Mouse (Mus musculus): Measurements from ENCODE around the gene Tnfrsf8. TPM values are rescaled to one million over a fixed set of nuclear protein-coding genes. Genes with fewer than 3 reads are reported as not detected.
"Not testable (repeated sequence)": the region's sequence is repeated elsewhere in the genome, so short reads cannot be mapped to it uniquely, and the experiment has no call there.

The Tnfrsf8 gene
- total RNA-seq, 1 experiment: 5.1 TPM

DNA sequence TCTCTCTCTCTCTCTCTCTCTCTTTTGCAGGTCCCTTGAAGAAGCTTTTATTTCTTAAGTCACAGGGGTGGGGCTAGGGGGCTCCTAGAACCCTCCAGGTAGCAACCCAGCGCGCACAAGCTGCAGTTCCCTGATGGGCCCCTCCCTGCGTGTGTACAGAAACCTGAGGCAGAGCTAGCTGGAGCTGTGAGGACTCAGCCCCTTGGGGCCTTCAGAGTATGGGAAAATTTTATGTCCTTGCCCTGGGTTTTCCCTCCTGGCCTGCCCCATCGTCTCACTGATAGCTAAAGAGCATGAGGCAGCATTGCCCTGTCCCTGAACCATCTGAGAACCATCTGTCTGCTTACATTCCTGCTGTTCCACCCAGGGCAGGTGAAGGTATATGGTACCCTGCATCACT lies 8.5 kb downstream of the Tnfrsf8 start:
- H3K27ac ChIP-seq (ENCODE audit: insufficient read depth, low read depth, low read length, poor library complexity, severe bottlenecking): peak overlapping the region; percentile 70; the same call in 1 of the 2 replicates
- no peak for TF ChIP-seq CHD2 (IDR thresholded peaks at IDR 0.05; ENCODE audit: low read depth, low read length)
- no peak for TF ChIP-seq MAFK (IDR thresholded peaks at IDR 0.05; ENCODE audit: insufficient read depth, low read depth, low read length)
- no peak for TF ChIP-seq ZNF384 (IDR thresholded peaks at IDR 0.05; ENCODE audit: low read depth, low read length)
- no peak for TF ChIP-seq HCFC1 (IDR thresholded peaks at IDR 0.05; ENCODE audit: borderline replicate concordance, insufficient read depth, low read length)
- TF ChIP-seq ZC3H11A (IDR thresholded peaks at IDR 0.05; ENCODE audit: borderline replicate concordance, low read depth, low read length): no peak

DNA sequence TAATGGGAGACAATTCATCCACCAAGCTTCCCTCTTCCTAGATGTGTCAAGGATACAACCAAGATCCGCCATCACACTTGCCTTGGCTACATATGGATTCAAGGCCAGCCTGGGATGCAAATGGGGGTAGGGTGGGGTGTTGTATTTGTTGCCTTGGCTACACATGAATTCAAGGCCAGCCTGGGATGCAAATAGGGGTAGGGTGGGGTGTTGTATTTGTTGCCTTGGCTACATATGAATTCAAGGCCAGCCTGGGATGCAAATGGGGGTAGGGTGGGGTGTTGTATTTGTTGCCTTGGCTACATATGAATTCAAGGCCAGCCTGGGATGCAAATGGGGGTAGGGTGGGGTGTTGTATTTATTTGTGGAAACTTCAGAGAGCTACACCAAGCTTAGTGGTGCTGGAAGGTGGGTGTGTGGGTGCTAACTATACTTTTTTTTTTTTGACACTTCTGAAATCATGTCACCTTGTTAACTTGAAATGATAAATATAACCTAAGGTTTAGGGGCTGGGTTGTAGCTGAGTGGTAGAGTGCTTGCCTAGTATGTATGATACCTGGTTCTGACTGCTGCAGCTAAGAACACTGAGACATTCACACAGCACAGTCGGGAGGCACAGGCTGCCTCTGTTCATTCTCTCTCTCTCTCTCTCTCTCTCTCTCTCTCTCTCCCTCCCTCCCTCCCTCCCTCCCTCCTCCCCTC lies 9.2 kb downstream of the Tnfrsf8 start:
- DNase-seq (ENCODE audit: low read depth, low spot score): peak; percentile 62
- not testable (repeated sequence) for H3K9ac ChIP-seq (ENCODE audit: insufficient read depth, low read depth, low read length, poor library complexity, severe bottlenecking); H3K9me3 ChIP-seq (ENCODE audit: control insufficient read depth, insufficient read depth, low read depth, low read length); H3K4me3 ChIP-seq (ENCODE audit: insufficient read depth in 1 of 2, low read depth in 1 of 2, low read length in 2 of 2, poor library complexity in 1 of 2, severe bottlenecking in 1 of 2); H3K4me1 ChIP-seq (ENCODE audit: control insufficient read depth in 2 of 2, insufficient read depth in 2 of 2, low read length in 2 of 2, poor library complexity in 1 of 2); H3K36me3 ChIP-seq (ENCODE audit: control insufficient read depth, insufficient read depth, low read length, poor library complexity, severe bottlenecking)
- in situ Hi-C loops (cut with MboI; ENCODE audit: low sequenced_read_pairs in 2 of 2, unreplicated experiment in 2 of 2): loop anchor here (25.0 kb wide), 1 partner anchor 181 kb away; no protein-coding TSS in a partner anchor
- H3K27ac ChIP-seq (ENCODE audit: insufficient read depth, low read depth, low read length, poor library complexity, severe bottlenecking): peak overlapping the region; percentile 70

More for the DNA sequence above, 8.5 kb downstream of the Tnfrsf8 start:
- in situ Hi-C loops (cut with MboI; ENCODE audit: low sequenced_read_pairs in 2 of 2, unreplicated experiment in 2 of 2): loop anchor here (25.0 kb wide), 1 partner anchor 181 kb away; no protein-coding TSS in a partner anchor
- no peaks in the 10 kb centered on the region for H3K9me3 ChIP-seq (ENCODE audit: control insufficient read depth, insufficient read depth, low read depth, low read length)
- no peak overlapping the region for H3K9ac ChIP-seq (ENCODE audit: insufficient read depth, low read depth, low read length, poor library complexity, severe bottlenecking)
- H3K4me1 ChIP-seq (ENCODE audit: control insufficient read depth in 2 of 2, insufficient read depth in 2 of 2, low read length in 2 of 2, poor library complexity in 1 of 2): peaks cover 4 to 5% of the 10 kb centered on the region in 2 experiments; a peak in 3 of 4 replicates
- H3K36me3 ChIP-seq (ENCODE audit: control insufficient read depth, insufficient read depth, low read length, poor library complexity, severe bottlenecking): no peaks in the 10 kb centered on the region
- no peak for DNase-seq (ENCODE audit: low read depth, low spot score)
- 0 out of 4 replicates have a peak overlapping the region, but pooled peaks of 1 of the 2 experiments have one; percentile 1 for H3K4me3 ChIP-seq (ENCODE audit: insufficient read depth in 1 of 2, low read depth in 1 of 2, low read length in 2 of 2, poor library complexity in 1 of 2, severe bottlenecking in 1 of 2)

DNA sequence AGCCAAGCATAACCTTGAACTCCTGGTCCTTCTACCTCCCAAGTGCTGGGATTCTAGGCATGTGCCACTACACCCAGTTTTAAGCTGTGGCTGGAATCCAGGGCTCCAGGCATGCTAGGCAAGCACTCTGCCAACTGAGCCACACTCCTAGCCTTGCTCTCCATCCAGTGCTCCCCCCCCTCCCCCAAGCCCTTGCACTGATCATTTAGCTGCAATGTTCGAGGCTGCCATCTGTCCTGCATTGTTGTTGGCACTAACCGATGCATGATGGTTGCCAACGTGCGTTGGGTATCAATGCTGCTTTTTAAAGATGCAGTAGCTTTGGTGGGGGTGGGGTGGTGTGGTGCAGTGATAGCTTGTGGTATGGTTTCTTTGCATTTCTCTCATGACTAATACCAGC lies 10.9 kb downstream of the Tnfrsf8 start:
- no peak overlapping the region for H3K9ac ChIP-seq (ENCODE audit: insufficient read depth, low read depth, low read length, poor library complexity, severe bottlenecking)
- no peak overlapping the region for H3K4me3 ChIP-seq (ENCODE audit: insufficient read depth in 1 of 2, low read depth in 1 of 2, low read length in 2 of 2, poor library complexity in 1 of 2, severe bottlenecking in 1 of 2)
- TF ChIP-seq ZNF384 (IDR thresholded peaks at IDR 0.05; ENCODE audit: low read depth, low read length) (no peak), CHD2 (IDR thresholded peaks at IDR 0.05; ENCODE audit: low read depth, low read length) (no peak), HCFC1 (IDR thresholded peaks at IDR 0.05; ENCODE audit: borderline replicate concordance, insufficient read depth, low read length) (no peak), ZC3H11A (IDR thresholded peaks at IDR 0.05; ENCODE audit: borderline replicate concordance, low read depth, low read length) (no peak), MAFK (IDR thresholded peaks at IDR 0.05; ENCODE audit: insufficient read depth, low read depth, low read length) (no peak)
- H3K9me3 ChIP-seq (ENCODE audit: control insufficient read depth, insufficient read depth, low read depth, low read length): no peaks in the 10 kb centered on the region
- in situ Hi-C loops (cut with MboI; ENCODE audit: low sequenced_read_pairs in 2 of 2, unreplicated experiment in 2 of 2): loop anchor here (25.0 kb wide), 1 partner anchor 183 kb away; no protein-coding TSS in a partner anchor
- no peak overlapping the region for H3K27ac ChIP-seq (ENCODE audit: insufficient read depth, low read depth, low read length, poor library complexity, severe bottlenecking)
- H3K36me3 ChIP-seq (ENCODE audit: control insufficient read depth, insufficient read depth, low read length, poor library complexity, severe bottlenecking): no peaks in the 10 kb centered on the region
- DNase-seq (ENCODE audit: low read depth, low spot score): no peak
- peaks cover 4 to 9% of the 10 kb centered on the region in 2 experiments; a peak in 3 of 4 replicates for H3K4me1 ChIP-seq (ENCODE audit: control insufficient read depth in 2 of 2, insufficient read depth in 2 of 2, low read length in 2 of 2, poor library complexity in 1 of 2)

DNA sequence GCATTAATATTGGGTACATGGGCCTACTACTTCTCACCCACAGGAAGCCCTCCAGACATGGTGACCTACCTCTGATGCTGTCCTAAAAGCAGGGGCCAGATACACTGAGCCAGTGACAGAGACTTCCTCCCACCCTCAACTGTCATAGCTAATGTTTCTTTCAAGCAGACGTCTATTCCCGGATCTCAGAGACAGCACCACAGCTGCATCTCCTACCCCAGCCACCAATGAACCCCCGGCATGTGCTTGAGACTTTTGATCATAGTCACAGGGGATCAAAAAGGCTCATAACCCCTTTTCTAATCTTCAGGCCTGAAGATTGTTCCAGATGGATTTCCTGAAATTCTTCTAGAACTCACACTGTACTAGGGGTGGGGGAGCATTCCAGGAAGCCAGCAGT lies 12.9 kb downstream of the Tnfrsf8 start:
- in situ Hi-C loops (cut with MboI; ENCODE audit: low sequenced_read_pairs in 2 of 2, unreplicated experiment in 2 of 2): loop anchor here (25.0 kb wide), 1 partner anchor 185 kb away; no protein-coding TSS in a partner anchor
- Histone ChIP-seq H3K4me1 (ENCODE audit: control insufficient read depth in 2 of 2, insufficient read depth in 2 of 2, low read length in 2 of 2, poor library complexity in 1 of 2) (peaks cover 4 to 9% of the 10 kb centered on the region in 2 experiments; a peak in 3 of 4 replicates), H3K4me3 (ENCODE audit: insufficient read depth in 1 of 2, low read depth in 1 of 2, low read length in 2 of 2, poor library complexity in 1 of 2, severe bottlenecking in 1 of 2) (no peak overlapping the region), H3K36me3 (ENCODE audit: control insufficient read depth, insufficient read depth, low read length, poor library complexity, severe bottlenecking) (no peaks in the 10 kb centered on the region), H3K27ac (ENCODE audit: insufficient read depth, low read depth, low read length, poor library complexity, severe bottlenecking) (no peak overlapping the region), H3K9me3 (ENCODE audit: control insufficient read depth, insufficient read depth, low read depth, low read length) (no peaks in the 10 kb centered on the region), H3K9ac (ENCODE audit: insufficient read depth, low read depth, low read length, poor library complexity, severe bottlenecking) (no peak overlapping the region)
- TF ChIP-seq HCFC1 (IDR thresholded peaks at IDR 0.05; ENCODE audit: borderline replicate concordance, insufficient read depth, low read length) (no peak), ZNF384 (IDR thresholded peaks at IDR 0.05; ENCODE audit: low read depth, low read length) (no peak), MAFK (IDR thresholded peaks at IDR 0.05; ENCODE audit: insufficient read depth, low read depth, low read length) (no peak), CHD2 (IDR thresholded peaks at IDR 0.05; ENCODE audit: low read depth, low read length) (no peak)
- DNase-seq (ENCODE audit: low read depth, low spot score): no peak
